In genomic region chr1:182657760-182658159, GRCm38 (mm10) we compare ENCODE assay signal across 9 mouse cellular contexts.
A peak's percentile ranks its signal among the peaks of the same experiment; 100 is the strongest.
DNase-seq lines count a peak whose midpoint lies in the region; ATAC-seq lines count a peak whose summit lies in the region.
"Had no signal": no experiment of that assay in that cellular context is flagged by ENCODE, and none has a peak within 500 bp of the region (broad histone marks: within the 10 kb centered on the region; RNA-seq: fewer than 3 reads in every experiment).

No protein-coding gene starts in this region.

- WGBS in forebrain, embryonic 13.5 days, result 14% methylated on average over 6 of the region's 6 CpGs
- WGBS in forebrain, embryonic 16.5 days, result 15% methylated on average over 6 of the region's 6 CpGs

- no peak overlapping the region for H3K9ac ChIP-seq in forebrain, embryonic 13.5 days
- no peak overlapping the region for H3K9ac ChIP-seq in forebrain, embryonic 16.5 days (replicated peaks; ENCODE audit: low read depth, low read length)
- H3K9ac ChIP-seq: liver, embryonic 13.5 days had no signal

- no peak overlapping the region for H3K4me2 ChIP-seq in forebrain, embryonic 13.5 days
- H3K4me2 ChIP-seq in forebrain, embryonic 16.5 days (ENCODE audit: low read length), result no peak overlapping the region
- H3K4me2 ChIP-seq: liver, embryonic 13.5 days had no signal

- DNase-seq in c-Kit-positive CD71-positive TER-119-positive erythroid progenitor cells, embryonic 14.5 days (ENCODE audit: low spot score), result peak; percentile 17
- DNase-seq in layer of hippocampus, postnatal 25 days (ENCODE audit: extremely low spot score in 1 of 2, low spot score in 1 of 2), result peak; percentile 51 to 87
- peak; percentile 28 for DNase-seq in telencephalon, adult 2 months (ENCODE audit: low read depth, low spot score)
- DNase-seq: liver, embryonic 13.5 days had no signal

- H3K27ac ChIP-seq in forebrain, embryonic 13.5 days, result no peak overlapping the region
- H3K27ac ChIP-seq in forebrain, embryonic 16.5 days (ENCODE audit: low read length), result no peak overlapping the region
- H3K27ac ChIP-seq: liver, embryonic 13.5 days had no signal

- H3K9me3 ChIP-seq in forebrain, embryonic 13.5 days (replicated peaks), result no peaks in the 10 kb centered on the region
- no peaks in the 10 kb centered on the region for H3K9me3 ChIP-seq in forebrain, embryonic 16.5 days (ENCODE audit: control insufficient read depth, low read length)
- H3K9me3 ChIP-seq in megakaryocyte, embryonic 14.5 days, result peaks cover 9% of the 10 kb centered on the region
- H3K9me3 ChIP-seq: liver, embryonic 13.5 days had no signal

- 0 out of 2 replicates have a peak, but pooled peaks have one; percentile 36 for ATAC-seq in forebrain, embryonic 13.5 days
- no peak for ATAC-seq in forebrain, embryonic 16.5 days
- peak; percentile 57 for ATAC-seq in CD4-positive, CD25-positive, alpha-beta regulatory T cell, adult 4 months
- ATAC-seq in granulocyte monocyte progenitor cell, adult 5-6 weeks (replicated peaks; ENCODE audit: poor library complexity, severe bottlenecking), result peak; percentile 77

- H3K4me3 ChIP-seq in forebrain, embryonic 13.5 days, result no peak overlapping the region
- no peak overlapping the region for H3K4me3 ChIP-seq in forebrain, embryonic 16.5 days (replicated peaks; ENCODE audit: low read length)
- H3K4me3 ChIP-seq in megakaryocyte, embryonic 14.5 days (replicated peaks), result peak overlapping the region; percentile 53
- H3K4me3 ChIP-seq: liver, embryonic 13.5 days had no signal

- H3K36me3 ChIP-seq in forebrain, embryonic 13.5 days (ENCODE audit: poor library complexity, severe bottlenecking), result no peaks in the 10 kb centered on the region
- no peaks in the 10 kb centered on the region for H3K36me3 ChIP-seq in forebrain, embryonic 16.5 days (ENCODE audit: control insufficient read depth, insufficient read depth)
- H3K36me3 ChIP-seq in megakaryocyte, embryonic 14.5 days (replicated peaks; ENCODE audit: low read length), result no peaks in the 10 kb centered on the region
- H3K36me3 ChIP-seq: liver, embryonic 13.5 days had no signal

- no peaks in the 10 kb centered on the region for H3K27me3 ChIP-seq in forebrain, embryonic 13.5 days
- H3K27me3 ChIP-seq in forebrain, embryonic 16.5 days (replicated peaks; ENCODE audit: control insufficient read depth, insufficient read depth, low read length), result no peaks in the 10 kb centered on the region
- H3K27me3 ChIP-seq in megakaryocyte, embryonic 14.5 days (replicated peaks), result peaks cover 29% of the 10 kb centered on the region
- H3K27me3 ChIP-seq: liver, embryonic 13.5 days had no signal

- no peaks in the 10 kb centered on the region for H3K4me1 ChIP-seq in forebrain, embryonic 13.5 days
- no peaks in the 10 kb centered on the region for H3K4me1 ChIP-seq in forebrain, embryonic 16.5 days (replicated peaks; ENCODE audit: control insufficient read depth, insufficient read depth, low read length)
- H3K4me1 ChIP-seq in megakaryocyte, embryonic 14.5 days, result peaks cover 6% of the 10 kb centered on the region

Comparison
In these comparisons a context has a peak if more than half of its experiments do, and no peak if none do; other contexts are left out.
1. DNase-seq: peak in every context shown above with its lines; median percentile 69 in layer of hippocampus, postnatal 25 days; 28 in telencephalon, adult 2 months; 17 in c-Kit-positive CD71-positive TER-119-positive erythroid progenitor cells, embryonic 14.5 days.